Mouse (Mus musculus): ENCODE measurements around the gene Cotl1.

The Cotl1 gene

DNA sequence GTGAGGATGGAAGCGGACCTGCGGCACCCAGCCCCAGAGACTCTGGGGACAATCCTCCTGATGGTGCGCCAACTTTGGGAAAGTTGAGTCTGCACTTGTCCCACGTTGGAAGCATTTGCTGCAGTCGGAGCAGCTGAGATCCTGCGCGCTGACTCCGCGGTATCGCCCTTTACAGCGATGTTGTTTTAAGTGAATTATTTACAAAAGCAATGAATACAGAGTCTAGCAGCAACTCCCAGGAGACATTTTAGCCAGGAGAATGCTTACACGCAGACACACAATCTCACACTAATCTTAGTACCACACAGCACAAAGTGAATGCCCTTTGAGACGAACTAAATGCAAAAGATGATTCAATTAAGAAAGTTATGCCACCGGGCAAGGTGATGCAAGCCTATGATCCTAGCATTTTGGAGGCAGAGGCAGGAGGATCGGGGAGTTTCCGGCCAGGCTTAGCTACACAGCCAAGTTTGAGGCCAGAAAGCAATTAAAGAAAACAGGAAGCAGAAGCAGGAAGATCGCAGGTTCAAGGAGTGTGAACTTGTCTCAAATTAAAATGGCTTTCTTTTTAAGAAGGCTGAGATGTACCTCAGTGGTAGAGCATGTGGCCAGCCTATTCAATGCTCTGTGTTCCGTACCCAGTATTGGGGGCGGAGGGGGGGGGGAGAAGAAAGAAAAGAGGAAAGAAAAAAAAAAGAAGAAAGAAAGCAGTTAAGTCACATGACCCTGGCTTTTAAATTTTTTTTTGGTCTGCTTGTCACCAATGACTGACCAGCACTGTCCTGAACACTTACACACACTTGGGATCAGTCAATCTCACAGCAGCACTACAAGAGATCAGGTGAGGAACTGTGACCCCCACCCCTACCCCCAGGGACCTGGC, 2.0 kb downstream of the Cotl1 start:
- no peak for DNase-seq

DNA sequence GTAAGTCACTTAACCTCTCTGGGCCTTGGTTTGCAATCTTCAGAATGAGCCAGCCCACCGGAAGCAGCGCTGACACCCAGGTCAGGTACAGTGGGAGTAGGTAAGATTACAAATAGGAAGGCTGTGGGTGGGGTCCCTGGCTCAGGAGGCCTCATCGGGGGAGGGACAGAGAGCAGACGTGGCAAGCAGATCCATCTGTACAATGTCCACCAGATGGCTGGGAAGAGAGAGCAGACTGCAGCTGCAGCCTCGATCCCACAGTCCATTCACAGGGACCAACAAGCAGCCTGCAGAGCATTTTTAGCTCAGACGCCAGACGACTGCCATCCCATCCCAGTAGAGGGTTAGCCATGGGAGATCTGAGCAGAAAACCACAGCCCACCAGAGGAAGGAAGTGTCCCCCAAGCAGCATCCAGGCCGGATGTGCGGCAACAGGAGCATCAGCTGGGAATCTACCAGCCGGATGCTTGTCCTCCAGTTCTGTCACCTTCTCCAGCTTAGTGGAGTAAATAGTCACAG, 2.7 kb downstream of the Cotl1 start:
- no peak for DNase-seq

DNA sequence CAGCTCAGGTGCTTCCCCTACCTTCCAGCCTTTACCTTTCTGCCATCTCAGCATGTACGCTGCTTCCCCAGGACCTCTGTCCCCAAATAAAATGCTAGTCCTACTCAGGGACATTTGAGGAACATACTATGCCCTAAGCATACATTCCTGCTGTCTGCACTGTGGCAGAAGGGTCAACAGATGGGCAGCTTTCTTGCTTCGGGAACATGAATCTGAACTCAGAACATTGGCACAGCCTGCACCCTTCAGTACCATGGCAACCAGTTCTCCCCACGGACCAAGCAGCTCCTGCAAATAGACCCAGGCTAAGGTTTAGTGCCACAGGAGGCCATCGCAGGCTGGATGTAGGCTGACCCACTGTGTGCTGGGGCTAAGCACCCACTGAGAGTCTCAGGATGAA, 3.5 kb downstream of the Cotl1 start:
- no peak for DNase-seq

DNA sequence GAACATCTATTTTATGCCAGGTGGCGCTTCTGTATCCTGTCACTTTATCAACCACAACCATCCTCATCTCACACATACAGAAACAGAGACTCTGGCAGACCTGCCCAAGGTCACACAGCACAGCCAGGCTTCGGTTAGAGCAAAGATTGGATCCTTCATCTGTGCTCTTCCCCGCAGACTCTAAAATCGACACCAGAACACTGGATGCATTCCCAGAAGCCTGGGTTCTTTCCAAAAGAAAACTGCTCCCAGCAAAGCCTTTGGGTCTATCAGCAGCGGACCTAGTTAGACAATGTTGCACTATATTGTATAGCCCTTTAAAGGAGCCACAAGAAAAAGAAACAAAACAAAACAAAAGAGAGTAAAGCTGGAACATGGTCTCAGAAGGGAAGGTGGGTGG, 5.1 kb downstream of the Cotl1 start:
- DNase-seq, result no peak

DNA sequence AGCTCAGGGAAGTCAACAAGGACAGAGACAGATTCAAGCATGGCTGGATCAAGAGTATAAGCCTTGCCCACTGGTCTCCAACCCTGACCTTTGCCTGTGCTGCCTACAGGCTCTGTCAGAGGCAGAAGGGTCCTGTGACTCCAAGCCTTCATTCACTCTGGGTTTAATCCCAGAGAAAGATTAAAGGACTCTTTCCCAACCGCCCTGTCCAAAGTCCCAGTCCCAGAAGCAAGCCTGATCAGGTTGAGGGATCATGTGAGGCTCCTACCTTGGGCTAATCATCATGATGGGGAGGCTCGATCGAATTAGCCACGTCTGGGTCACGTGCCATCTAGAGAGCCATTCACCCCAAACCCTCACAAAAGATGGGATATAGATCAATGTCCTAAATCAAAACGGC, 5.7 kb downstream of the Cotl1 start:
- peak; percentile 79 for DNase-seq

DNA sequence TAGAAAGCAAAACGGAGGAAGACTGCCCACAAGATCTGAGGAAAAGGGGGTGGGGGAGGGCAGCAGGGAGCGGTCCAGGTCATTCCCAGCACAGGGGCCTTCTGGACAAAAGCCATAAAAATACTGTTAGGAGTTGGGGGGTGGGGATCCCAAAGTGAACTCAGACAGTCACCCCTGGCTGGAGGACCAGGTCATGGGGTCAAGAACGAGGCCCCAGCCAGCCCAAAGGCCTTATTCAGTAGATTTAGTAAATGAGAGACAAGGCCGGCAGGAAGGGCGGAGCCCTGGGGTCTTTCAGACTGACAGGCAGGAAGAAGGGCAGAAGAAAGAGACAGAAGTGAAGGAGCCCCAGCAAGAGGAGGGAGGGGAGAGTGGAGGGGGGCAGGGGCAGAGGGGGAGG, 7.4 kb downstream of the Cotl1 start:
- DNase-seq, result no peak

DNA sequence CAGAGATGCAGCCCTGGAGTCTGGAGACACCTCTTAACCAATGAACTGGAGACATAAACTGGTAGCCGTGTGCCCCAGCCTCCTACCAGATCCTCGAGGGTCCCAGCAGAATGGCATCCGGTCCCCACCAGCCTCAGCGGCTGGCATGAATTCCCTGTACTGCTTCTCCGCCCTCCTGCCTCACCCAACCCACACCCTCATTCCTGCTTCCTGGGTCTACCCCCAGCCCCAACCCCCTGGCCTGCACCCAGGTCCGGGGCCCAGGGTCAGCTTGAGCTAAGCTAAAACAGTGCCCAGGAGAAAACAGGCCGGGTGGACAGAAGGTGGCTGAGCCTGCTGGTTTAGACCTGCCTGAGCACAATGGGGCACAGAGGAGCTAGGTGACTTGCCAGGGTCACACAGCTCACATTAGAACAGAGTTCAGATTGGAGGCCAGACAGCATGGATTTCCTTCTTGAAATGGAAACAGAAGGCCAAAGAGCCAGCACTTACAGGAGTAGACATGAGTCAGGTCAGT, 8.2 kb downstream of the Cotl1 start:
- DNase-seq, result no peak

DNA sequence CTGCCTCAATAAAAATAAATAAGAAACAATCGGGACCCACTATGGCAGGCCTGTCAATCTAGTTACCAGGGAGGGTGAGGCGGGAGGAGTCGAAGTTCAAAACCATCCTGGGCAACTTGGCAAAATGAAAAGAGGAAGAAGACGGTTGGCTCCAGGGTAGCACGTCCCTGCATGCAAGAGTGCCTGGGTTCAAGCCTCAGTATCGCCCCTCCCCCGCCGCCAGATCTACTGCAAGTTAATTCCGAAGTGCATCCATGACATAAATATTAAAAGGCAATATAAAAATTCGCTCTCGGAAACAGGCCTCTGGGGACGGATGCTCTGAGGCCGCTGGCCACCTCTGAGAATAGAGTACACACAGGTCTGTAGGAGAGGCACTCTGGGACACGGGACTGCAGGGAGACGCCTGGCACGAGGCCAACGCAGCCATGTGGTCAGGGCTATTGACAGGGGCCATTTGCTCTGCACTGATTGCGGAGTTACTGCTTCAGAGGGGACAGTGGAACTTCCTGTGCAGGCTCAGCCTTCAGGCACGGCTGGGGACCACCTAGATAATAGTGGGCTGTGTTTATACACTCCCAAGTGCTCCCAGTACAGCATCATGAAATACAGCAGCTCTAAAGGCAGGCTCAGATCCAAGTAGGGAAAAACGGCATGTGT, 8.9 kb downstream of the Cotl1 start:
- DNase-seq, result peak; percentile 87

DNA sequence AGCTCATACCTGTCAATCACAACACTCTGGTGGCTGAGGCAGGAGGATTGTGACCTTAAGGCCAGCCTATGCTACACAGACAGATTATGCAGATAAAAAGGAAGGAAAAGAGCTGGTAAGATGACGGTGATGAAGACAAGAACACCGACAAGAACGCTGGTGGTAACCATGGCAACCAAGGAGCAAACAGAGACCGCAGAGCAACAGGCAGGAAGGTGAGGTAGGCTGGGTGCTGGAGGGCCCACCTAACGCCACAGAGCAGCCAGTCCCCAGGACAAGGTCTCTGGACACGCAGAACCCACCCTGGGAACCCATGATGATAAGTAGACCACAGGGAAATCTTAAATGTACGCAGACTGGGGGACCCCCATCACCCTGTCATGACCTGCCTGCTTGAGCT, 9.8 kb downstream of the Cotl1 start:
- no peak for DNase-seq

DNA sequence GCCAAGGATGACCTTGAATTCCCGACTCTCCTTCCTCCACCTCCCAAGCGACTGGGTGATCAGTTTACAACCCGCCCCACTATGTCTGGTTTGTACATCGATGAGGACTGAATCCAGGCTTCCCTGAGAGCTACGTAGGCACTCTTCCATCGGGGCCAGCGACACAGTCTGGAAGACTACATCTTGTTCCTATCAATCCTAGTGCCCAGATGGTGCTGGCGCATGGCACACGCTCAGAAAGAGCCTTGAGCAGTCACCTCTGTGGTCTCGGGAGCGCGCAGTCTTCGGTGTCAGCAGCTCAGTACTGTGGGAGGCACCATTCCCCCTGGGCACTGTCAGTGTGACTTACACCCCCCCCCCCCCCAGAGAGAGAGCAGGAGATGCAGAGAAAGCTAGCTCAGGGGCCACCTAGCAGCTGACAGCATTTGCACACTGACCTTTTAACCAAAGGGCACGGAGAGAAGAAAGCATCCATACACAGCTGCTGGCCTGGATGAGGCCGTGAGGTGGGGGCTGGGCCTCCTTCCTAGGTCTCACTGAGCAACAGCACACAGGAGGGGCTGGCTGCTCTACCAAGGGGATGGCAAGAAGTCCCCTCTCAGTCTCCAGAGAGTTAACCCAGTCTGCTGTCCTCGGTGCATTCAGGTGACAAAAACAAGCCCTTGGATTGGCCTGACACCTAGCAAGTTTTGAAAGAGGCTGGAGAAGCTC, 10.3 kb downstream of the Cotl1 start:
- DNase-seq, result no peak

DNA sequence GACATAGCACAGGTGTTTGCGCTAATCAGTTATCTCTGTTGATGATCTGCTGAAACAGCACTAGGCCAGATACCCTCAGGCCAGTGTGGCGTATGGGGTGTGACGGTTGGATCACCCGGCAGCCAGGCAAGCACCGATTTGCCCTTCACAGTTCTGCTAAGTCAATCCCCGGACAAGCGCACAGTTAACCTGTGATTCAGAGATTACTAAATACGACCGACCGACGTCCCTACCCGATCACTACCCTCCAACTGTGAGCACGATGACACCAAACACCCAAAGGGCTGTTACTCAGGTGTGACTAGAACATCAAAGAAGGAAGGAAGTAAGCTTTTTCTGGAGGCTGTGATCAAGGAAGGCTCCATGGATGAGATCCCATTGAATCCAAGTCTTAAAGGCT, 10.9 kb downstream of the Cotl1 start:
- DNase-seq, result no peak

DNA sequence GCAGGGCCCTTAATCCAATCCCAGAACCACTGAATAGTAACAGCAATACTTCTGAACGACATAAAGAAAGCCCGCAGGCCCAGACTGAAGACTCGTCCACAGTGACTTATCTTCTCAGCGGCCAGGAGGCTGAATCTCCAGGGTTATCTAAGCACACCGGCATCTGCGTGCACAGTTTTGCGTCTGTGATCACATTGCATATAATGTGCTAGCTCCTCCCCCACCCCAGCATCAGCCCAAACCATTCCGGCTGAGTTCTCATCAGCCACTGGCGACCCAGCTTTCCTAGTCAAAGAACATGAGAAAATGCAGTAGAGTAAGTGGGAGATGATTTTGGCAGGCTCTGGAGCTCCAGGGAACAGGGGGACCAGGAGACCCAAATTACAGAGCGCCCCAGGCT, 11.3 kb downstream of the Cotl1 start:
- DNase-seq, result no peak

DNA sequence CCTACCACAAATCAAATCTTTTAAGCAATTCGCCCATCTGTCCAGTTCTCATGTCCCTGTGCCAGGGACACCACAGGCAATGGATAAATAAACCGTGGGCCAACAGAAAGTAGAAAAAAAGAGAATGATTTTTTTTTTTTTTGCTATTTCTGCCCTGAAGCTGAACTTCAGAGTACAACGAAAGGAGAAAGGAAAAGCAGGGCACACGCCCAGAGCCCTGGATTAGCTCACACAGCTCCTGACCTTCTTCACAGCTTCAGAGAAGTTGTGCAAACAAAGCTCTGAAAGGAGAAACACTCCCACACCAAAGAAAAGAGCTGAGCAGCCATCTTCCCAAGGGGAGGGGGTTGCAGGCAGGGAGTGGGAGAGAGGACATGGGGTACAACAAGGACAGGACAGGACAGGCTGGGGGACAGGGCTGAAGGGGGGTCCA, 12.6 kb downstream of the Cotl1 start:
- DNase-seq, result no peak

DNA sequence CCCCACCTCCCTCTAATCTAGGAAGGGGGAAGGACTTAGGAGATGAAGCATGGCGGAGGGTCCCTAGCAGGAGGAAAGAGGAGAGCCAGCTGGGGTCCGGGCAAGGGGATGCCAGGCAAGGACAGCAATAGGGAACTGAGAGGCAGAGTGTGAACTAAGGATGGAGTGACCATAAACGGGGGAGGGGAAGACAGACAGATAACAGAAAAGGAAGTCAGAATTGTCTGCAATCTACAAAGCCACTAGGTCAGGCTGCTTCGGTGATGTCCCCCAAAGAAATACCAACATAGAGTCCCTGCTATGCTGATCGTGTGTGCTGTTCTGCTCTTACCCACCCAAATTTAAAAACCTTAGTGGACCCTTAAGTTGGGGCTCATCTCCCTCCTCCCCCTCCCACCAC, 13.4 kb downstream of the Cotl1 start:
- DNase-seq, result no peak

DNA sequence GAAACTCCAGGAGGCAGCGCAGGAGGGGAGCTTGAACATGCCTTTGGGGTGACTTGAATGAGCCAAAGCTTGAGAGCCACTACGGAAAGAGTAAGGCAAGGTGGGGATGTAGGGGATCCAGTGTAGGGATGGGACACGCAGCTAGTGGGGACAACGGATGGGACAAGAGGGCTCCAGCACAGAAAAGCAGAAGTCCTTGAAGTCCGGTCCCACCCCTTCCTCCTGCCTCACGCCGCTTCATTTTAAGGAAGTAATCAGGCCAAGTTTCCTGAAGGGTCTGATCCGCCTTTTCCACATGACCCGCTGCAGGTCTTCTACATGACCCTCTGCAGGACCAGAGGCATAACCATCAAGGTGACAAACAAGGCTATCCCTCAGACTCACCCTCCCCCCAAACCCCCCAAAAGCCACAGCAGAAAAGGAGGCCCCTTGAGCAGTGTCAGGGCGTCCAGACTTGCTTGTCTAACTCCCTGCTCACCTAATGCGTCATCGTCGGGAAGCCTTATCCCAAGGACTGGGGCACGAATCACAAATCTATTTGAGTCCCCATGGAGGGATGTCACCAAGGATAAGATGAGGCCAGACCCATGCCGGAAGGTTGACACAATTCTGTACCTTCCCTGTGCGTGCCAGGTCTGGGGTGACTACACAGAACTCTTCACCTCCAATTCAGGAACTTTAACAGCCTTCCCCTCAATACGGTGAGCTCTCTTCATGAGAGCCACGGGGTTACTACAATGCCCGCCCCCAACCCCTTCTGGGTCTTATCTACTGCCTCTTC, 14.2 kb downstream of the Cotl1 start:
- no peak for DNase-seq

DNA sequence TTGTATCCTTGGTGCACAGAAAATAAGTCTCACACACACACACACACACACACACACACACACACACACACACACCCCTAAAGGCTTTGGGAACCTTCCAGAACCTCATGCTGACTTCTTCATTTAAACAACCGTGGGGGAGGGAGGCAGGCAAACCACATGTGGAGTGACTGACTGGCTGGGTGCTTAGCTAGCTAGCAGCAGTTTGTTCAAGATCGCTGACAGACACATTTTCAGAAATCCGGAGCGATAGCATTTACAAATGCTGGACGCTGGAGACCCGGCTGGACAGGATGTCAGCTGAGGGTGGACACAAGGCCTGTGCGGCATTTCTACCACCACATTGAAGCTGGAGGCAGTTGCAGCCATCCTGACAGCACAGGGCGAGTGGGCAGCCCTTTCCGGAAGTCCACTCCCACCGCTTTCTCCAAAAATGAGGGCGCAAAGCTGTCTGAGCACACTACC, 15.5 kb downstream of the Cotl1 start:
- DNase-seq, result peak; percentile 62

DNA sequence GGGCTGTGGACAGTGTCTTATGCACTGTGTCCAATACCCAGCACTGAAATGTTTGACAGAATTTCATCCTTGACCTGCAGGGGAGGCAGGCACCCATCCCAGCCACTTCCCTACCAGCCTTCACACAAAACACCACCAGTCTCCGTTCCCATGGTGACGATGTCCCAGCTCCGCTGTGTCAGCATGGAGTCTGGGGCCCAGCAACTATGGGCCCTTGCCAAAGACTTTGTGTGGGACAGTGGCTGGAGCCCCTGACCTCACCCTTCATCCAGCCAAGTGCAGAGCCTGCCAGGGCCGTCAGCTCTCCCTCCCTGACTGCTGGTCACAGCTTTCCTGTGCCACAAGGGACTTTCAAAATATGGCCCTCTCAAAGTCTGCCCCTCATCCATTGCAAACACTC, 16.2 kb downstream of the Cotl1 start:
- DNase-seq, result peak; percentile 62

DNA sequence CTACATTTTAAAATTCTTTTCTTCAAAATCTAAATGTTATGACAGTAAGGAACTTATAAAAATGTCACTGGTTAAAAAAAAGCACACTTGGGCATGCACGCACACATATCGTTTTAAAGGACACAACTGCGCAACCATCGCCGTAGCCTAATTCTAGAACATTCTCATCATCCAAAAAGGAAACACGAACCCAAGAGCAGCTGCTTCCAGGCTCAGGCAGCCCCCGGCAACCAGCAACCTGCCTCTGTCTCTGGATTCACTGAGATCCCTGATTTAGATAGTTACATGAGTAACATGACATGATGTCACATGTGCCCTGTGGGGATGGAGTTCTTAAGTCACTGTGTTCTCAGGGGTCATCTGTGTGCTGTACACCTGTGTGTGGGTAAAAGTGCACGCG, 17.1 kb downstream of the Cotl1 start:
- DNase-seq, result no peak

DNA sequence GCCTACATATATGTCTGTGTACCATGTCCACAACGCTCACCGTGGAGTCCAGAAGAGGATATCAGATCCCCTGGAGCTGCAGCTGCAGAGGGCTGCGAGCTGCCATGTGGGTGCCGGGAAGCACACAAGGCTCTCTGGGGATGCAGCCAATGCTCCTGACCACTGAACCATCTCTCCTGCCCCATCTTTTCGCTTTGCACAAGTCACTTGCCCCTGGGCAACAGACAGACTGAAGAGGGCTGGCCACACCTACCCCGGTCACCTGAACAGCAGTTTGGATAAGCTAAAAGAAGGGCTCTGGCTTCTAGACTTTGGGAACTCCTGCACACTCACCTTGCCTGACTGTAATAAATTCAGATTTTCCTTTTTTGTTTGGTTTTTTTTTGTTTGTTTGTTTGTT, 18.7 kb downstream of the Cotl1 start:
- DNase-seq, result peak; percentile 63

DNA sequence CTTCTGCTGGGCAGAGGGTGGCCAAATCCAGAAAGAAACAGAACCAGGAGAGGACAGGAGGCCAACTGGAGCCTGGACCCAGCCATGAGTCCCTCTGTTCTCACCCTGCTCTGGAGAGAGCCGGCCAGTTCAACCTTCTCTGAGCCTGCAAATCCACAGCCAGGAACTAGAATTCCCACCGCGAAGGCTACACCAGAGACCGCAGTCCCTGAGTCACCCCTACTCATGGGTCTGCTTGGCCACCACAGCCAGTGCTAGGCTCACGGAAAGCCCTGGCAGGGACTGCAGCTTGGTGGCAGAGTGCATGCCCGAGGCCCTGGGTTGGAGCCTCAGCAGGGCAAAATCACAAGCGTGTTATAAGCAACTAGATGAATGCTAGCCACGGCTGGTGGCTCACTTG, 20.4 kb downstream of the Cotl1 start:
- DNase-seq, result no peak

DNA sequence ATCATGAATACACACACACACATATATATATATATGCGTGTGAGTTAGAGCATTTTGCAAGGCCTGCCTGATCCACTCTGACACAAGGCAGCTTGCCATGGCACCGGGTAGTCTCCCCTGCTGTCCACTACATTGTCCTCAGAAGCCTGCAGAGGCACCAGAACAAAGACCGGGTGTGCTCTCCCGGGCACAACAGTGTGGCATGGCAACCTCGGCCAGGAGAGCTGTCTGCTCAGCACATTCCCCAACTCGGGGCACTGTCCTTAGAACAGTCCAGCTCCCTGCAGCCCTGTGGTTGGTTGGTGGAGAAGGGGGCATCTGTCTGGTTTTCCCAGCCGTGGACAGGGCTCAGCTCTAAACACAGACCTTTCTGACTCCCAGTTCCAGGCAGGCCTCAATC, 21.0 kb downstream of the Cotl1 start:
- DNase-seq, result peak; percentile 82

DNA sequence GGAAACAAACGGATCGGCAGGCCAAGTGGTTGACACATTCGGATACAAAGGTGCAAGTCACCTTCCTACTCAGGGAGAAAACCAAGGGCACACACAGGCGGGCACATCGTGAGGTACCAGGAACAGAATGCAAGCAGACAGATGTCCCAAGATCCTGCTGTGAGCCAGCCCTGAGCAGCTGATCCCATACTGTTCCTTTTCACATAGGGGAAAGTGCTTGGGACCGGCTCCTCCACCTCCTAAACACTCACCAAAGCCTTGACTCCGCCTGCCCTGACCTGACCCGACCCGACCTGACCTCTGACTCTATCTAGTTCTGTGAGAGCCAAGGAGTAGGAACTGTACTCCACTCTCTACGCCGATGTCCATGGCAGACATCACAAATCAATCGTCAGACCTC, 22.9 kb downstream of the Cotl1 start:
- no peak for DNase-seq

DNA sequence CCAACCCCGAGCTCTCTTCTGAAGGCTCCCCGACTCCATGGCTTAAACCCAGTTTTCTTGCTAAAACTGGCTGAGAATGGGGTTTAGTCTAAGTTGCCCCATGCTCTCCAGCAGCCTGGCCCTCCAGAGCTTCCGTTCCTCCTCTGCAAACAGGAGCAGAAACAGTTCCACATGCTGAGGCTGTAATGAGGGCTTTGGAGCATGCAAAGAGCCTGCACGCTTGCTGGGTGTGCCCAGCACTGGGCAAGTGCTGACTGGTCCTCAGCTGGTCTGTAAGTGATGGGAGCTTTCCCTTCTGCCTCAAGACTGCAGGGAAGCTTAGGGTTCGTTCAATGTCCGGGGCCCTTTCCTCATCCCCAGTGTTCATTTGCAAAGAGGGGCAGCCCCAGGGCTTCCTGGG, 24.1 kb downstream of the Cotl1 start:
- no peak for DNase-seq
